Mouse (Mus musculus) intestine, postnatal 0 days (tissue): ENCODE results near the gene Traf1. TPM values are rescaled to one million over a fixed set of nuclear protein-coding genes. Genes with fewer than 3 reads are reported as not detected.

ENCODE experiments used
- ATAC-seq: fragments of 200-750 bp; cut with Nextera tagmentation; 2 replicates; pipeline ENCODE4 v1.8.0; 2017; ENCODE audit warnings: mild to moderate bottlenecking, moderate TSS enrichment, moderate library complexity
- H3K27ac ChIP-seq: fragments of 300-500 bp; sonication (generic); 2 replicates; pipeline ENCODE4 v1.5.1; 2014; ENCODE audit warnings: mild to moderate bottlenecking, low read depth, low read length, moderate library complexity
- H3K27me3 ChIP-seq: fragments of 300-500 bp; sonication (generic); replicated peaks from 2 replicates; pipeline ENCODE4 v1.6.1; 2014; ENCODE audit warnings: low read length, mixed read lengths; ENCODE audit not compliant: control insufficient read depth, insufficient read depth
- H3K36me3 ChIP-seq: fragments of 300-500 bp; sonication (generic); 2 replicates; pipeline ENCODE4 v1.6.1; 2014; ENCODE audit warnings: mild to moderate bottlenecking, moderate library complexity; ENCODE audit not compliant: control insufficient read depth, insufficient read depth
- H3K4me1 ChIP-seq: fragments of 300-500 bp; sonication (generic); replicated peaks from 2 replicates; pipeline ENCODE4 v1.6.1; 2014; ENCODE audit warnings: antibody characterized with exemption, low read length, mixed read lengths; ENCODE audit not compliant: control insufficient read depth, insufficient read depth
- H3K4me2 ChIP-seq: fragments of 300-500 bp; sonication (generic); replicated peaks from 2 replicates; pipeline ENCODE4 v1.6.1; 2014; ENCODE audit warnings: low read depth, mild to moderate bottlenecking, moderate library complexity
- H3K4me3 ChIP-seq: fragments of 300-500 bp; sonication (generic); 2 replicates; pipeline ENCODE4 v1.5.1; 2014; ENCODE audit warnings: low read depth, low read length
- H3K9ac ChIP-seq: fragments of 300-500 bp; sonication (generic); 2 replicates; pipeline ENCODE4 v1.6.1; 2014; ENCODE audit warnings: mild to moderate bottlenecking, low read depth, low read length
- H3K9me3 ChIP-seq: fragments of 300-500 bp; sonication (generic); 2 replicates; pipeline ENCODE4 v1.6.1; 2016; ENCODE audit warnings: mixed run types; ENCODE audit not compliant: control insufficient read depth
- CTCF ChIP-seq: sonication (generic); IDR thresholded peaks from 2 replicates; pipeline ENCODE4 v1.5.1; 2016; ENCODE audit warnings: low read depth, mild to moderate bottlenecking, control low read depth, antibody characterized with exemption, moderate library complexity
- WGBS: fragments of 180-500 bp; shearing (Covaris S2); extraction: QIAGEN DNeasy Blood & Tissue Kit; methylation state at CpG from one replicate; pipeline ENCODE4 v1.1.7; 2014; 5-methylcytosine and 5-hydroxymethylcytosine counted together
- polyA plus RNA-seq: library from polyadenylated mRNA; unstranded; fragments of >200 nt; fragmentation: Nextera tagmentation; extraction: Ambion mirVana; gene quantifications from 2 replicates; pipeline ENCODE4 v1.2.1, GENCODE M21; 2015

Traf1 gene
- polyA plus RNA-seq, 1 experiment from 2014 or later = 1.1 TPM

GRCm38 (mm10) chr2:34963371-34963956 lies 1.9 kb upstream of the Traf1 start:
- no peak overlapping the region for H3K4me3 ChIP-seq
- TF ChIP-seq CTCF = no peak
- H3K9me3 ChIP-seq = no peaks in the 10 kb centered on the region
- peaks cover 6% of the 10 kb centered on the region; the same call in 1 of the 2 replicates for H3K4me1 ChIP-seq
- H3K27ac ChIP-seq = no peak overlapping the region
- H3K27me3 ChIP-seq = no peaks in the 10 kb centered on the region
- H3K4me2 ChIP-seq = no peak overlapping the region
- 81% methylated on average over 13 of the region's 13 CpGs for WGBS
- no peaks in the 10 kb centered on the region for H3K36me3 ChIP-seq
- H3K9ac ChIP-seq = no peak overlapping the region
- no peak for ATAC-seq

- Histone ChIP-seq H3K4me1 (peaks cover 6% of the 10 kb centered on the region; the same call in 1 of the 2 replicates), H3K9me3 (no peaks in the 10 kb centered on the region), H3K27me3 (no peaks in the 10 kb centered on the region), H3K4me2 (no peak overlapping the region), H3K27ac (no peak overlapping the region), H3K9ac (no peak overlapping the region), H3K36me3 (no peaks in the 10 kb centered on the region), H3K4me3 (no peak overlapping the region)
- 81% methylated on average over 9 of the region's 9 CpGs for WGBS
- TF ChIP-seq CTCF = no peak
- ATAC-seq = no peak
Observed at GRCm38 (mm10) chr2:34962893-34963292, 1.3 kb upstream of the Traf1 start.

GRCm38 (mm10) chr2:34962211-34962610 lies 639 bp upstream of the Traf1 start:
- H3K4me1 ChIP-seq = peaks cover 6% of the 10 kb centered on the region; the same call in 1 of the 2 replicates
- no peaks in the 10 kb centered on the region for H3K36me3 ChIP-seq
- TF ChIP-seq CTCF = no peak
- WGBS = 57% methylated on average over 2 of the region's 2 CpGs
- no peak overlapping the region for H3K9ac ChIP-seq
- no peaks in the 10 kb centered on the region for H3K9me3 ChIP-seq
- H3K4me3 ChIP-seq = no peak overlapping the region
- ATAC-seq = no peak
- H3K27ac ChIP-seq = no peak overlapping the region
- H3K27me3 ChIP-seq = no peaks in the 10 kb centered on the region
- H3K4me2 ChIP-seq = no peak overlapping the region

- no peak overlapping the region for H3K27ac ChIP-seq
- WGBS = 68% methylated on average over 6 of the region's 6 CpGs
- TF ChIP-seq CTCF = no peak
- H3K27me3 ChIP-seq = no peaks in the 10 kb centered on the region
- no peak for ATAC-seq
- H3K9me3 ChIP-seq = no peaks in the 10 kb centered on the region
- H3K4me1 ChIP-seq = peaks cover 6% of the 10 kb centered on the region; the same call in 1 of the 2 replicates
- H3K4me2 ChIP-seq = peak overlapping the region; percentile 59
- peak overlapping the region; percentile 17 for H3K4me3 ChIP-seq
- H3K36me3 ChIP-seq = no peaks in the 10 kb centered on the region
- no peak overlapping the region for H3K9ac ChIP-seq
Observed at GRCm38 (mm10) chr2:34960966-34961365, 606 bp downstream of the Traf1 start.

GRCm38 (mm10) chr2:34960466-34960865 lies 1.1 kb downstream of the Traf1 start:
- Histone ChIP-seq H3K36me3 (no peaks in the 10 kb centered on the region), H3K9me3 (no peaks in the 10 kb centered on the region), H3K27me3 (no peaks in the 10 kb centered on the region), H3K27ac (no peak overlapping the region), H3K9ac (no peak overlapping the region), H3K4me1 (peaks cover 3% of the 10 kb centered on the region; the same call in 1 of the 2 replicates), H3K4me2 (no peak overlapping the region), H3K4me3 (no peak overlapping the region)
- ATAC-seq = no peak
- TF ChIP-seq CTCF = no peak
- 72% methylated on average over 4 of the region's 5 CpGs for WGBS

- H3K4me2 ChIP-seq = no peak overlapping the region
- no peaks in the 10 kb centered on the region for H3K36me3 ChIP-seq
- TF ChIP-seq CTCF = no peak
- H3K9ac ChIP-seq = no peak overlapping the region
- H3K27ac ChIP-seq = no peak overlapping the region
- WGBS = 86% methylated on average over 7 of the region's 7 CpGs
- no peak for ATAC-seq
- no peak overlapping the region for H3K4me3 ChIP-seq
- no peaks in the 10 kb centered on the region for H3K4me1 ChIP-seq
- H3K9me3 ChIP-seq = no peaks in the 10 kb centered on the region
- no peaks in the 10 kb centered on the region for H3K27me3 ChIP-seq
Observed at GRCm38 (mm10) chr2:34958582-34958981, 3.0 kb downstream of the Traf1 start.
